Mouse (Mus musculus) small intestine, adult 2 months (tissue): ENCODE measurements around the gene Gsdma3.

ENCODE experiments used
- CTCF ChIP-seq: fragments of 200-500 bp; IDR thresholded peaks from 2 replicates; pipeline ENCODE4 v1.5.1; 2012; ENCODE audit warnings: low read depth, mild to moderate bottlenecking, control low read depth, inconsistent platforms, low read length, moderate library complexity, mixed read lengths; ENCODE audit not compliant: insufficient replicate concordance, insufficient read length; ENCODE audit errors: extremely low read depth
- POLR2A ChIP-seq: fragments of 200-500 bp; IDR thresholded peaks from 2 replicates; pipeline ENCODE4 v1.6.1; 2012; ENCODE audit warnings: low read depth, mild to moderate bottlenecking, control low read depth, inconsistent platforms, low read length, moderate library complexity

DNA sequence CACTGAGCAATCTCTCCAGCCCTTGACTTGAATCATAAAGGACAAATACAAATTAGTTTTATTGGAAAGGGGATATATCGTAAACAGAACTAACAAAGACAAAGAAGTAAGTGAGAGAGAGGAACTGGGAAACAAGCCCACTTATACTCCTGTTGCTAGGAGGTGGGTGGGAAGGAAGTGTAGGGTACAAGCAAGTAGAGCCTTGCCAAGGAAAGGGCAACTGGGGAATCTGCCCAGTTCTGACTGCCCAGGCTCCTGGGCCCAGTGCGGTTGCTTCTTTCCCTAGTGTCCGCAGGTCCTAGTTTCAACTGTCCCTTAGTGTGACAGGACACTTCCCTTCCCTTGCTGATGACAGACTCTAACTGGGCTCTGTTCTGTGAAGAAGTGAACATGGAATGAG, 2.5 kb downstream of the Gsdma3 start:
- TF ChIP-seq CTCF (no peak), POLR2A (no peak)
